In the genomic region with DNA sequence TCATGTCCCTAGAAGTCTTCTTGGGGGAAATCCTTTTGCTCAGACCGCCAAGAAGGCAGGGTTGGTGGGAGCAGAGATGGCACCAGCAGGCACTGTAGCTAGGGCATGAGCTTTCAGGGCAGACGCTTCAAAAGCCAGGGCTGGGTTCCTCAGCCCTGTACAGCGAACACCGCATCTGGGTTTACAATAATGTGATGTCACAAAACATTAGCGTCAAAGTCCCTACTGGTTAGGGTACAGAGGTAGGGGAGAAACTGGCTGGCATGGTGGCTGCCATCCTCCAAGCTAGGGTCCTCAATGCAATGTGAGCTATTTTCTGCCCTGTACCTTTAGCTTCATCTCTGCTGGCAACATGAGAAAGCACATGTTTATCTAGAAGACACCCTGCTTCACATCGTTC, we compare ENCODE assay signal across 22 mouse cellular contexts. TPM values are rescaled to one million over a fixed set of nuclear protein-coding genes. Genes with fewer than 3 reads are reported as not detected.
"Had no signal": no experiment of that assay in that cellular context is flagged by ENCODE, and none has a peak within 500 bp of the region (broad histone marks: within the 10 kb centered on the region; RNA-seq: fewer than 3 reads in every experiment).

No protein-coding gene starts in this region.

- H3K27me3 ChIP-seq: hindbrain, embryonic 12.5 days; kidney, embryonic 15.5 days; limb, embryonic 12.5 days; midbrain, embryonic 13.5 days; neural tube, embryonic 15.5 days had no signal

- ATAC-seq: hindbrain, postnatal 0 days; midbrain, embryonic 13.5 days had no signal

- H3K36me3 ChIP-seq: hindbrain, embryonic 12.5 days; kidney, embryonic 15.5 days; limb, embryonic 12.5 days; midbrain, embryonic 13.5 days; neural tube, embryonic 15.5 days had no signal

- H3K4me3 ChIP-seq: hindbrain, embryonic 12.5 days; kidney, embryonic 15.5 days; limb, embryonic 12.5 days; midbrain, embryonic 13.5 days; myocyte; neural tube, embryonic 15.5 days had no signal

- H3K9ac ChIP-seq: hindbrain, embryonic 12.5 days; kidney, embryonic 15.5 days; limb, embryonic 12.5 days; liver, embryonic 14.5 days; midbrain, embryonic 13.5 days; neural tube, embryonic 15.5 days had no signal

- H3K9me3 ChIP-seq: hindbrain, embryonic 12.5 days; kidney, embryonic 15.5 days; limb, embryonic 12.5 days; midbrain, embryonic 13.5 days; neural tube, embryonic 15.5 days had no signal

- DNase-seq: kidney, adult 2 months; kidney, postnatal 14 days; liver; lung, adult 18-20 months; lung, postnatal 14 days; right cerebral cortex, postnatal 14 days; thymus, adult 2 months; thymus, postnatal 36 days had no signal

- H3K27ac ChIP-seq: hindbrain, embryonic 12.5 days; hindbrain, postnatal 0 days; kidney, embryonic 15.5 days; liver, embryonic 14.5 days; midbrain, embryonic 13.5 days; neural tube, embryonic 15.5 days had no signal

- H3K4me2 ChIP-seq: hindbrain, embryonic 12.5 days; kidney, embryonic 15.5 days; limb, embryonic 12.5 days; midbrain, embryonic 13.5 days; neural tube, embryonic 15.5 days had no signal

RNA-seq across cellular contexts. Expression of a gene that starts 45.5 kb away (rescaled TPM):
- total RNA-seq: hindbrain, postnatal 0 days; layer of hippocampus, postnatal 10 days; left cerebral cortex, postnatal 36 days; megakaryocyte-erythroid progenitor cell, adult 5-6 weeks had no signal
- polyA plus RNA-seq: hindbrain, embryonic 12.5 days; hindbrain, postnatal 0 days; kidney, adult 2 months; kidney, embryonic 15.5 days; limb, embryonic 12.5 days; liver, embryonic 14.5 days; midbrain, embryonic 13.5 days; myocyte; neural tube, embryonic 11.5 days; neural tube, embryonic 15.5 days; spleen, adult 2 months had no signal

RNA-seq across cellular contexts. Expression of a gene that starts 59.0 kb away (rescaled TPM):
- total RNA-seq: hindbrain, postnatal 0 days; layer of hippocampus, postnatal 10 days; left cerebral cortex, postnatal 36 days; megakaryocyte-erythroid progenitor cell, adult 5-6 weeks had no signal
- polyA plus RNA-seq: hindbrain, embryonic 12.5 days; hindbrain, postnatal 0 days; kidney, adult 2 months; kidney, embryonic 15.5 days; limb, embryonic 12.5 days; liver, embryonic 14.5 days; midbrain, embryonic 13.5 days; myocyte; neural tube, embryonic 11.5 days; neural tube, embryonic 15.5 days; spleen, adult 2 months; testis, adult 2 months; thymus, adult 2 months had no signal
